Mouse (Mus musculus) retina, postnatal 7 days (tissue): ENCODE measurements around the gene Baiap2l1.
A peak's percentile ranks its signal among the peaks of the same experiment; 100 is the strongest.
"Not testable (repeated sequence)": the region's sequence is repeated elsewhere in the genome, so short reads cannot be mapped to it uniquely, and the experiment has no call there.

Experiments
- DNase-seq: peaks from one replicate; pipeline ENCODE4 v3.0.0-alpha.2; 2012; ENCODE audit warnings: low read depth, low spot score

Gene Baiap2l1

GRCm38 (mm10) chr5:144357881-144358591 lies at the start of gene Baiap2l1:
TSS of gene Baiap2l1 (minus strand) at chr5:144358112.
- peak; percentile 80 for DNase-seq

GRCm38 (mm10) chr5:144406256-144406655 lies 48.3 kb upstream of the Baiap2l1 start:
- DNase-seq = no peak

- no peak for DNase-seq
These were observed 42.9 kb upstream of the Baiap2l1 start for GRCm38 (mm10) chr5:144400821-144401220.

- DNase-seq = no peak
These were observed 39.7 kb upstream of the Baiap2l1 start for GRCm38 (mm10) chr5:144397566-144397965.

- no peak for DNase-seq
These were observed 36.2 kb upstream of the Baiap2l1 start for GRCm38 (mm10) chr5:144394142-144394541.

- peak; percentile 36 for DNase-seq
These were observed 29.9 kb upstream of the Baiap2l1 start for GRCm38 (mm10) chr5:144387851-144388250.

- no peak for DNase-seq
These were observed 26.0 kb upstream of the Baiap2l1 start for GRCm38 (mm10) chr5:144383936-144384335.

GRCm38 (mm10) chr5:144381782-144382181 lies 23.9 kb upstream of the Baiap2l1 start:
- no peak for DNase-seq

- DNase-seq = no peak
These were observed 22.8 kb upstream of the Baiap2l1 start for GRCm38 (mm10) chr5:144380689-144381088.

- no peak for DNase-seq
These were observed 21.5 kb upstream of the Baiap2l1 start for GRCm38 (mm10) chr5:144379431-144379830.

GRCm38 (mm10) chr5:144372885-144373284 lies 15.0 kb upstream of the Baiap2l1 start:
- no peak for DNase-seq

GRCm38 (mm10) chr5:144372177-144372576 lies 14.3 kb upstream of the Baiap2l1 start:
- no peak for DNase-seq

GRCm38 (mm10) chr5:144370986-144371385 lies 13.1 kb upstream of the Baiap2l1 start:
- no peak for DNase-seq

- DNase-seq = no peak
These were observed 10.8 kb upstream of the Baiap2l1 start for GRCm38 (mm10) chr5:144368661-144369205.

- not testable (repeated sequence) for DNase-seq
These were observed 8.6 kb upstream of the Baiap2l1 start for GRCm38 (mm10) chr5:144366551-144366950.

- no peak for DNase-seq
These were observed 6.9 kb upstream of the Baiap2l1 start for GRCm38 (mm10) chr5:144364680-144365357.

GRCm38 (mm10) chr5:144360346-144360745 lies 2.4 kb upstream of the Baiap2l1 start:
- no peak for DNase-seq

- DNase-seq = no peak
These were observed 2.0 kb upstream of the Baiap2l1 start for GRCm38 (mm10) chr5:144359886-144360285.

- no peak for DNase-seq
These were observed 643 bp upstream of the Baiap2l1 start for GRCm38 (mm10) chr5:144358592-144358917.

GRCm38 (mm10) chr5:144357551-144357880 lies 396 bp downstream of the Baiap2l1 start:
- DNase-seq = no peak

- DNase-seq = no peak
These were observed 996 bp downstream of the Baiap2l1 start for GRCm38 (mm10) chr5:144356776-144357455.

- no peak for DNase-seq
These were observed 5.5 kb downstream of the Baiap2l1 start for GRCm38 (mm10) chr5:144352250-144353047.
